14 mouse cellular contexts compared by ENCODE assay signal in genomic region chr11:72477653-72478052, GRCm38 (mm10). TPM values are rescaled to one million over a fixed set of nuclear protein-coding genes. Genes with fewer than 3 reads are reported as not detected.
DNase-seq lines count a peak whose midpoint lies in the region; ATAC-seq and TF ChIP-seq lines count a peak whose summit lies in the region.
"Had no signal": no experiment of that assay in that cellular context is flagged by ENCODE, and none has a peak within 500 bp of the region (broad histone marks: within the 10 kb centered on the region; RNA-seq: fewer than 3 reads in every experiment).

No protein-coding gene starts in this region.

- H3K27ac ChIP-seq in gastrocnemius, adult 2 months, result peak overlapping the region; percentile 79
- H3K27ac ChIP-seq in kidney, postnatal 0 days, result peak overlapping the region; percentile 34; the same call in 1 of the 2 replicates
- no peak overlapping the region for H3K27ac ChIP-seq in kidney, embryonic 14.5 days (ENCODE audit: low read depth, low read length)
- H3K27ac ChIP-seq in brown adipose tissue, adult 24 weeks (replicated peaks; ENCODE audit: low read depth, low read length), result peak overlapping the region; percentile 77
- H3K27ac ChIP-seq in midbrain, embryonic 12.5 days (replicated peaks), result 0 out of 2 replicates have a peak overlapping the region, but pooled peaks have one; percentile 3
- H3K27ac ChIP-seq: limb, embryonic 12.5 days had no signal

- H3K4me2 ChIP-seq in kidney, postnatal 0 days (ENCODE audit: low read length), result no peak overlapping the region
- H3K4me2 ChIP-seq in kidney, embryonic 14.5 days (replicated peaks; ENCODE audit: low read depth, low read length), result no peak overlapping the region
- H3K4me2 ChIP-seq in midbrain, embryonic 12.5 days (replicated peaks), result no peak overlapping the region
- H3K4me2 ChIP-seq: limb, embryonic 12.5 days had no signal

- H3K9ac ChIP-seq in kidney, postnatal 0 days (ENCODE audit: low read depth, low read length), result no peak overlapping the region
- H3K9ac ChIP-seq in kidney, embryonic 14.5 days (ENCODE audit: low read depth, low read length), result no peak overlapping the region
- no peak overlapping the region for H3K9ac ChIP-seq in midbrain, embryonic 12.5 days (replicated peaks)
- H3K9ac ChIP-seq: limb, embryonic 12.5 days had no signal

- intact Hi-C loops in gastrocnemius, adult 2 months (cut with DNase I), result no loop called here

- no peaks in the 10 kb centered on the region for H3K36me3 ChIP-seq in kidney, postnatal 0 days (ENCODE audit: insufficient read depth, low read length)
- no peaks in the 10 kb centered on the region for H3K36me3 ChIP-seq in kidney, embryonic 14.5 days (ENCODE audit: control insufficient read depth, insufficient read depth, low read length)
- 0 out of 2 replicates have a peak, but pooled peaks cover 4% of the 10 kb centered on the region for H3K36me3 ChIP-seq in midbrain, embryonic 12.5 days
- H3K36me3 ChIP-seq: limb, embryonic 12.5 days had no signal

- DNase-seq in gastrocnemius, adult 2 months, result no peak
- DNase-seq in gastrocnemius, postnatal 10 days, result no peak
- no peak for DNase-seq in kidney, postnatal 0 days (ENCODE audit: low spot score)
- DNase-seq in yolk sac, embryonic 10.5 days (ENCODE audit: low spot score), result no peak
- DNase-seq in adrenal gland, adult 8-10 months, result no peak
- DNase-seq: adrenal gland, postnatal 10 days; cerebellum, adult 2 months; thymus, postnatal 14 days had no signal

- no peak overlapping the region; the same call in 1 of the 2 replicates for H3K4me3 ChIP-seq in gastrocnemius, adult 2 months
- no peak overlapping the region for H3K4me3 ChIP-seq in kidney, postnatal 0 days (replicated peaks; ENCODE audit: low read depth, low read length)
- H3K4me3 ChIP-seq in kidney, embryonic 14.5 days (ENCODE audit: low read length), result no peak overlapping the region
- H3K4me3 ChIP-seq in brown adipose tissue, adult 24 weeks (ENCODE audit: insufficient read depth, low read depth, low read length), result no peak overlapping the region
- H3K4me3 ChIP-seq in midbrain, embryonic 12.5 days, result no peak overlapping the region
- H3K4me3 ChIP-seq: limb, embryonic 12.5 days had no signal

- H3K9me3 ChIP-seq in kidney, postnatal 0 days (replicated peaks; ENCODE audit: low read length), result no peaks in the 10 kb centered on the region
- H3K9me3 ChIP-seq in kidney, embryonic 14.5 days (ENCODE audit: control insufficient read depth, low read length), result no peaks in the 10 kb centered on the region
- H3K9me3 ChIP-seq in midbrain, embryonic 12.5 days, result no peaks in the 10 kb centered on the region
- H3K9me3 ChIP-seq: limb, embryonic 12.5 days had no signal

- H3K4me1 ChIP-seq in kidney, postnatal 0 days (replicated peaks; ENCODE audit: insufficient read depth, low read length), result peaks cover 7% of the 10 kb centered on the region; the same call in 1 of the 2 replicates
- H3K4me1 ChIP-seq in kidney, embryonic 14.5 days (ENCODE audit: control insufficient read depth, insufficient read depth, low read length), result 0 out of 2 replicates have a peak, but pooled peaks cover 4% of the 10 kb centered on the region
- H3K4me1 ChIP-seq in brown adipose tissue, adult 24 weeks (ENCODE audit: control insufficient read depth, insufficient read depth, insufficient read length, low read length), result peaks cover 42% of the 10 kb centered on the region
- H3K4me1 ChIP-seq in midbrain, embryonic 12.5 days, result peaks cover 8% of the 10 kb centered on the region; the same call in 1 of the 2 replicates
- H3K4me1 ChIP-seq: limb, embryonic 12.5 days had no signal

- H3K27me3 ChIP-seq in kidney, postnatal 0 days (ENCODE audit: insufficient read depth, low read length), result no peaks in the 10 kb centered on the region
- no peaks in the 10 kb centered on the region for H3K27me3 ChIP-seq in kidney, embryonic 14.5 days (ENCODE audit: control insufficient read depth, insufficient read depth, low read length)
- no peaks in the 10 kb centered on the region for H3K27me3 ChIP-seq in midbrain, embryonic 12.5 days
- H3K27me3 ChIP-seq: limb, embryonic 12.5 days had no signal

- no peak for TF ChIP-seq CTCF in gastrocnemius, adult 2 months (IDR thresholded peaks at IDR 0.05)
- TF ChIP-seq CTCF in kidney, postnatal 0 days (IDR thresholded peaks at IDR 0.05; ENCODE audit: low read depth), result no peak

- WGBS in kidney, postnatal 0 days, result 92% methylated on average over 1 of the region's 1 CpGs
- 89% methylated on average over 1 of the region's 1 CpGs for WGBS in kidney, embryonic 14.5 days
- 78% methylated on average over 1 of the region's 1 CpGs for WGBS in midbrain, embryonic 12.5 days

- ATAC-seq in kidney, postnatal 0 days (replicated peaks; ENCODE audit: low FRiP score, low read depth), result no peak
- no peak for ATAC-seq in kidney, embryonic 14.5 days (ENCODE audit: low FRiP score, low TSS enrichment)
- no peak for ATAC-seq in midbrain, embryonic 12.5 days (ENCODE audit: low FRiP score, low read depth)
- ATAC-seq: inflammation-experienced regulatory T-cells, adult 6 months had no signal

RNA-seq across cellular contexts. Expression of gene Spns2, which starts 12.1 kb away (rescaled TPM):
- 10 to 100 TPM; 15.7 to 65.1 TPM for total RNA-seq in gastrocnemius, adult 2 months (2021)
- 10 to 100 TPM; 15.8 to 20.0 TPM for total RNA-seq in gastrocnemius, postnatal 10 days (2021)
- polyA plus RNA-seq in kidney, postnatal 0 days (2015; fragmentation: Nextera tagmentation; extraction: Ambion mirVana), result 6.3 and 7.4 TPM in 2 replicates
- 2.0 and 2.4 TPM in 2 replicates for polyA plus RNA-seq in kidney, embryonic 14.5 days (2014; fragmentation: Nextera tagmentation; extraction: Ambion mirVana)
- polyA plus RNA-seq in brown adipose tissue, adult 24 weeks (2012; ENCODE audit: insufficient read depth, insufficient read length, missing spikeins), result 3.2 and 3.5 TPM in 2 replicates
- polyA plus RNA-seq in midbrain, embryonic 12.5 days (2016; fragmentation: Nextera tagmentation; extraction: Ambion mirVana), result 6.8 and 9.4 TPM in 2 replicates
- total RNA-seq in adrenal gland, adult 8-10 months (2022), result 1 to 10 TPM; 2.5 to 5.0 (median 4.0) TPM
- polyA plus RNA-seq: inflammation-experienced regulatory T-cells, adult 6 months had no signal

RNA-seq across cellular contexts. Expression of gene Mybbp1a, which starts 36.5 kb away (rescaled TPM):
- total RNA-seq in gastrocnemius, adult 2 months (2021), result 10 to 100 TPM; 60.2 to 60.9 TPM
- total RNA-seq in gastrocnemius, postnatal 10 days (2021), result 10 to 100 TPM; 74.5 to 75.9 TPM
- polyA plus RNA-seq in kidney, postnatal 0 days (2015; fragmentation: Nextera tagmentation; extraction: Ambion mirVana), result 107 and 109 TPM in 2 replicates
- 129 and 173 TPM in 2 replicates for polyA plus RNA-seq in kidney, embryonic 14.5 days (2014; fragmentation: Nextera tagmentation; extraction: Ambion mirVana)
- polyA plus RNA-seq in brown adipose tissue, adult 24 weeks (2012; ENCODE audit: insufficient read depth, insufficient read length, missing spikeins), result 23.2 and 24.3 TPM in 2 replicates
- polyA plus RNA-seq in midbrain, embryonic 12.5 days (2016; fragmentation: Nextera tagmentation; extraction: Ambion mirVana), result 136 and 138 TPM in 2 replicates
- 10 to 100 TPM; 81.9 to 90.7 (median 84.3) TPM for total RNA-seq in adrenal gland, adult 8-10 months (2022)

RNA-seq across cellular contexts. Expression of gene Ggt6, which starts 42.3 kb away (rescaled TPM):
- 1 to 10 TPM in 1 of 2 experiments, under 1 TPM in 1; 0.67 to 5.5 TPM for total RNA-seq in gastrocnemius, adult 2 months (2021)
- total RNA-seq in gastrocnemius, postnatal 10 days (2021), result under 1 TPM in 1 of 2 experiments, not detected in 1; 0.28 TPM
- 3.3 and 3.8 TPM in 2 replicates for polyA plus RNA-seq in kidney, postnatal 0 days (2015; fragmentation: Nextera tagmentation; extraction: Ambion mirVana)
- 0.31 and 0.76 TPM in 2 replicates for polyA plus RNA-seq in kidney, embryonic 14.5 days (2014; fragmentation: Nextera tagmentation; extraction: Ambion mirVana)
- 0.99 TPM in 1 of 2 replicates, not detected in the other for polyA plus RNA-seq in brown adipose tissue, adult 24 weeks (2012; ENCODE audit: insufficient read depth, insufficient read length, missing spikeins)
- polyA plus RNA-seq in midbrain, embryonic 12.5 days (2016; fragmentation: Nextera tagmentation; extraction: Ambion mirVana), result not detected in 2 replicates
- total RNA-seq in adrenal gland, adult 8-10 months (2022), result 1 to 10 TPM; 1.4 to 4.8 (median 3.4) TPM
- polyA plus RNA-seq: embryonic facial prominence, embryonic 11.5 days; inflammation-experienced regulatory T-cells, adult 6 months had no signal
